Mouse (Mus musculus) bone marrow, adult 2 months (tissue): Measurements from ENCODE around the gene Arl5a.

Experiments used
- CTCF ChIP-seq: fragments of 200-500 bp; IDR thresholded peaks from 2 replicates; pipeline ENCODE4 v1.5.1; 2011; ENCODE audit warnings: low read length, control low read depth; ENCODE audit not compliant: control insufficient read depth, insufficient read depth
- POLR2A ChIP-seq: fragments of 200-500 bp; IDR thresholded peaks from 2 replicates; pipeline ENCODE4 v1.6.1; 2011; ENCODE audit warnings: low read depth, mild to moderate bottlenecking, control low read depth, low read length, borderline replicate concordance; ENCODE audit not compliant: control insufficient read depth

GRCm38 (mm10) chr2:52455606-52456479, 31.1 kb upstream of the Arl5a start:
- TF ChIP-seq CTCF (no peak), POLR2A (no peak)
